Mouse (Mus musculus): ENCODE data around the gene Actr6.

DNA sequence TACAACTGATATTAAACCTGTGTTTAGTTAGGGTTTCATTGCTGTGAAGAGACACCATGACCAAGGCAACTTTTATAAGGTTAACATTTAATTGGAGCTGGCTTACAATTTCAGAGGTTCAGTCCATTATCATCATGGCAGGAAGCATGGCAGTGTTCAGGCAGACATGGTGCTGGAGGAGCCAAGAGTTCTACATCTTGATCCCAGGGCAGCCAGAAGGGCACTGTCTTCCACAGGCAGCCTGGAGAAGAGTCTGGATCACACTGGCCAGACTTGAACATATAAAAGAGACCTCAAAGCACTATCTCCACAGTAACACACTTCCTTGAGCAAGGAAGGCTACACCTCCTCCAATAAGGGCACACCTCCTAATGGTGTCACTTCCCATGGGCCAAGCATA, 11.8 kb downstream of the Actr6 start:
- TF ChIP-seq CTCF (IDR thresholded peaks at IDR 0.05; ENCODE audit: control insufficient read depth, insufficient read depth, insufficient replicate concordance, low read depth, low read length) (no peak), POLR2A (IDR thresholded peaks at IDR 0.05; ENCODE audit: control insufficient read depth, low read depth, low read length) (no peak)
